Mouse (Mus musculus): ENCODE measurements around the gene Fam208a.

Gene Fam208a

DNA sequence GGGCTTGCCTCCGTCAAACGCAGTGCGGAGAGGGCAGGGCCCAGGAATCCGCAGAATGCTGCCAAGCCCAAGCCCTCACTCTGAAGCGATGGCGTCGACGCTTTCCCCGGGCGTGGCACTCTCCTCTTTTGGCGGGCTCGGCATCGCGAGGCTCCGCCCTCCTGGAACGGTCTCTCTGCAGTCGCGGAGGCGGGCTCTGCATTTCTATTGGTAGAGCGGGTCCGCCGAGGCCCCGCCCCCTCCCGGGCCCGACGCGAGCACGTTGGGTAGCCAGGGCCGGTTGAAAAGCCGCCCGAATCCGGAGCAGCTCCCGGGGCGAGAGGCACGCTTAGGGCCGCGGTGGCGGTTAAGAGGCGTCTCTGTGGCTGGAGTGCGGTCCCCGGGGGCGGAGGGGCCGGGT lies at the start of gene Fam208a:
Gene Fam208a, plus strand, starts transcription at position 262 of the 400 bp plus-strand sequence.
- DNase-seq (ENCODE audit: low read depth, low spot score): peak; percentile 99

DNA sequence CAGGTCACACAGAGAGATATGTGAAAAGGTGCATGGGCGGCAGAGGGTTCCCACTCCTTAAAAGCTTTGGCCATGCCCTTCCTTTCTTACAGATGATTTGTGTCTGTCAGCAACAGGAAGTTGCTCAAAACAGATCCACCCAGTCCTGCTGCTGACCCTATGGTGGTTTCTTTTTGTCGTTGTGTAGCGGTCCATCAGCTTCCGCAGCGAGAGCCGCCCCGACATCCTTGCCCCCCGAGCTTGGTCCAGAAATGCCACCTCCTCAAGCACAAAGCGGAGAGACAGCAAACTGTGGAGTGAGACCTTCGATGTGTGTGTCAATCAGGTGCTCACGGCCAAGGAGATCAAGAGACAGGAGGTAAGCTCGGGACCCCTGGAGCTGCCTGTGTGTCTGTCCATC lies 49.2 kb upstream of the Fam208a start:
- no peak for DNase-seq (ENCODE audit: low read depth, low spot score)

DNA sequence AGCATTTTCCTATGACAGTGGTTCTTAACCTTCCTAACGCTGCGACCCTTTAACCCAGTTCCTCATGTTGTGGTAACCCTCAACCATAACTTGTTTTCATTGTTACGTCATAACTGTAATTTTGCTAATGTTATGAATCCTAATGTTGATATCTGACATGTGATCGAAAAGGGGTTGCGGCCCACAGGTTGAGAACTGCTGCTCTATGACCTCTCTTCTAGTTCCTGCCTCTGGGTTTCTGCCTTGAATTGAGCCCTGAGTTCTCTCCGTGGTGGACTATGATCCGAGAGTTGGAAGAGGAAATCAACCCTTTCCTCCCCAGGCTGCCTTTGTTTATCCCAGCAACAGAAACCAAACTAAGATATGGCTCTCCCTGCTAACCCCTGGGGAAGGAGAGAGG lies 47.2 kb upstream of the Fam208a start:
- DNase-seq (ENCODE audit: low read depth, low spot score): no peak

DNA sequence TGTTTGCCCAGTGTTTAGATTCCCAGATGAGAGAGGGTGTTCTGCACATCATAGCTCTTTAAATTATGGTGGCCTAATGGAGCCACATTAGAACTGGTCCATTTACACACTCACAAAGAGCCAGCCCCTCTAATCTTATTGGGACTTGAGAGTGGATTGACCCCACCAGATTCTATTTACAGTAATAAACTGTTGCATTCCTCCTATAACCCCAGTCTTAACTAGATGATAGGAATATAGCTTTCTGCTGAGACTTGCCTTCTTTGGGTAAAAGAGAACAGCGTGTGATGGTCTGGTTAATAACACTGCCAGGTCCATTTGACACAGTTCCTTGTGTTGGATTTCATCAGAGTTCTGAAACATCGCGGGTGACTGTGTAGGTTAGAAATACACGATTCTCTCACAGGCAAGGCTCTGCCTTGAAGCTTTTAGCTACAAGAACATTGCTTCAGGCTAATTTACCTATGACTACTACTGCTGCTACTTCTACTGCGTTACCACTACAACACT lies 45.3 kb upstream of the Fam208a start:
- DNase-seq (ENCODE audit: low read depth, low spot score): no peak

DNA sequence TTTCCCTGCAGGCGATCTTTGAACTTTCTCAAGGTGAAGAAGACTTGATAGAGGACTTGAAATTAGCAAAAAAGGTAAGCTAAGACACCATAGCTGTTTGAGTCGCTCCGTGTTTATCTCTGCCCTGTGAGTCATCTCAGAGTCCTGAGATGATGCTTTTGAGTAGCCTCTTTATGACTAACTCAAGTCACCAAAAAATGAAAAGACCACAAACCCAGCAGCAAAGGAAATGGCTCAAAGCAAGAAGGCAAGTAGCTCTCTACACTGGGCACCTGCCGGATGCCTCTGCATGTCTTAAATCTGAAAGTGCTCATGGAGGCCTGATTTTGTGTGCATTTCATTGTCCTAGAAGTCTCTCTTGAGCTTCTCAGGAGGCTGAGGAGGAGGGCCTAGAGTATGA lies 44.5 kb upstream of the Fam208a start:
- DNase-seq (ENCODE audit: low read depth, low spot score): no peak

DNA sequence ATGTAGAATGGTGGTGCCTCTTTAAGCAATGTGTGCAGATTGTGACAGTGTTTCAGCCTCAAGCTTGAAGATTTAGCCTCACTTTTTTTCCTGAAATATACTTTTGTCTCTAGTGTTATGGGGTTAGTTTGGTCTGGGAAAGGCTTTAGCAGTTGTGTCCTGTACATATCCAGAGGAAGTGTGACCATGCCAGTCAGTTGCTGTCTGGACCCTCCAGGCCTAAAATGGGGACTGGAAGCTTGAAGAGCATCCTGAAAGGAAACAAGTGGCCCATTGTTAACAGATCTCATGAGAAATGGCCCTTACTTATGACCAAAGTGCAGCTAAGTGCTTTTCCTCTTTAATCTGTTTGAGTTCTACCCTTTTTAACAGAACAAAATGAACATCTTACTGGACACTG lies 40.0 kb upstream of the Fam208a start:
- DNase-seq (ENCODE audit: low read depth, low spot score): no peak

DNA sequence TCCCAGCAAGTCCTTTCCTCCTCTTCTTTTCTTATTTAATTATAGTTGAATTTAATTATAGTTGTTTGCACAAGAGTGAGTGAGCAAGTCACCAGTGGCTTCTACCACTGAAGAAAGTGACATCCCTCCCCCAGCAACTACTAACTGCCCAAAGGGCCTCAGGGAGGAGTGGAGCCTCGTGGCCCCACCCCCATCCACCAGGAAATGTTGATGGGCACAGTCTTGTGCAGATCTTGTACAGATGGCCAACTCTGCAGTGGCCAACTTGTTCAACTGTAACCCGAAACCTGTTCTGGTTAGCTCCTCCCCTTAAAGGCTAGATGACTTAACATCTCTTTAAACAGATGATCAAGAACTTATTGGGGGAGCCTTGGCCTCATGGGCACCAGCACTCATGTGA lies 38.9 kb upstream of the Fam208a start:
- DNase-seq (ENCODE audit: low read depth, low spot score): peak; percentile 26

DNA sequence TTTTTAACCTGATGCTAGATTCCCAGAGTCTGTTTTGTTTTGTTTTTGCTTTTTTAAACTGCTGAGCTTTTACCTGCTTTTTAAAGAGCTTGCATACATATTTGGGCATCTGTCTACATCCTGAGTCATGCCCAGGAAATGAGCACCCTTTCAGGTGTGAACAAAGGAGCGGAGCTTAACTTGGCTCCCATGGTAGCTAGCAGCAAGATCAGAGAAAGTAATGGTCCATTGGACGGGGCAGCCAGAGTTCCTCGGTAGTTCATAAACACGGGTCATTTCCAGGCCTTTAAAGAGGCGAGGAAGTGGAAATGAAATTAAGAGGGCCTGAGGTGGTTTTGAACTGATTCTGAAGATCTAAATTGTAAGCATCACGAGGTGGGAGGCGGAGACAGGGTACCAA lies 38.0 kb upstream of the Fam208a start:
- DNase-seq (ENCODE audit: low read depth, low spot score): no peak

DNA sequence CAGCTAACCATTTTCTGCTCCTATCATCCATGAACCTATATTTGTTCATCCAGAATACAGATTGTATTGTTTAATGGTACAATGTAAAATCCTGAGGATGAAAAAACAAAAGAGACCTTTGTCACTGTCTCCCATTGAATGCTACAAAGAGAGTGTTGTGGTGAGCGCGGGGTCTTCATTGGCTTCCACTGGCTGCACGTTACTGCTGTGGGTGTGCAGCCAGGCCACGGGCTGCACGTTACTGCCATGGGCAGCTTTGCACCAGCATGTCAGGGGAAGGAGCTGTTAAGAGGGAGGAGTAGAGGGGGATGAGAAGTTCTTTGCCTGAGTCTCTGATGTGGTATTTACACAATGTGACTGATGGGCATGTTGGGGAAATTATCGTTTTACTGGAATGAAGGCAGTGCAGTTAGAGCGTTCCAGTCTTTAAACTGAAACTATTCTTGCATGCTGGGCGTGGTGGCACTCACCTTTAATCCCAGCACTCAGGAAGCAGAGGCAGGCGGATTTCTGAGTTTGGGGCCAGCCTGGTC lies 36.8 kb upstream of the Fam208a start:
- DNase-seq (ENCODE audit: low read depth, low spot score): no peak

DNA sequence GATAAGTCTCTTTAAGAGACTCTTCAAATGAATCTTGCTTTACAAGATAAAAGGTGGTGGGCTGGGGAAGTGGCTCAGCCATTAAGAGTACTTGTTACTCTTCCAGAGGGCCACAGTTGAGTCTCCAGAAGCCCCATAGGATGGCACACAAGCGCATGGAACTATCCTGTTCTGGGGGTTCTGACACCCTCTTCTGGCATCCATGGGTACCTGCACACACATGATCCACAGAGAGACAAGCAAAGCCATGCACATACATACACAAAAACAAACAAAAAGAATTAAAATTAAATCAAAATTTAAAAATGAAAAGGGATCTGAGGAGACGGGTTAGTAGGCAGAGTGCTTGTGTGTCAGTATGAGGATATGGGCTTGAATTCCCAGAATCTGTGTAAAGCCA lies 36.0 kb upstream of the Fam208a start:
- DNase-seq (ENCODE audit: low read depth, low spot score): peak; percentile 39

DNA sequence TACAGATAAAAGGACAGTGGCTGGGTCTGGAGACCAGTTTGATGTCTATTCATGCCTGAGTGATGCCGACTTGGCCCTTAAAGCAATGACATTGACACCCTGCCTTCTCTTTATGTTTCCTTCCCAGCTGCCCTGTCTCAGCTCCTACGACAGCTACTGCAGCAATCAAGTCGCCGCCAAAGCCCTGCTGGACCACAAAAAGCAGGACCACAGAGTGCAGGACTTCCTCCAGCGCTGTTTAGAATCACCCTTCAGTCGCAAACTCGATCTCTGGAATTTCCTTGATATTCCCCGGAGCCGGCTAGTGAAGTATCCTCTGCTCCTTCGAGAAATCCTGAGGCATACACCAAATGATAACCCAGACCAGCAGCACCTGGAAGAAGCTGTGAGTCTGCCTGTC lies 34.8 kb upstream of the Fam208a start:
- DNase-seq (ENCODE audit: low read depth, low spot score): no peak

DNA sequence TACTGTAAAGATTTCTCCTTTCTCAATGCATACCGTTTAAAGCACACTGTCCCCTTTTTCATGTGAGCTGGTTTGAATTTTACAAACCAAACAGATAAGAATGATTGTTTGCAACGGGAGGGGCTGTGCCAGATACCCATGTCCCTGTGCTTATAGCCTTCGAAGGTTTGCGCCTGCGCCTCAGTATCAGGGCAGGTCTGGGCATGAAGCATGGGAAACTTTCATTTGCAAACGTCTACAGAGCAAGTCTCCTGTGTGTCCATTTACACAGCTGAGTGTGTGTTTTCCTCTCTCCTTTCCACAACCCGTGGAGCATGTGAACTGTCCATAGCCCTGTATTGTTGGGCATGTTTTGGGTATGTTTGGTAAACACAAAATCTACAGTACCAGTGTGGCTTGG lies 32.2 kb upstream of the Fam208a start:
- no peak for DNase-seq (ENCODE audit: low read depth, low spot score)

DNA sequence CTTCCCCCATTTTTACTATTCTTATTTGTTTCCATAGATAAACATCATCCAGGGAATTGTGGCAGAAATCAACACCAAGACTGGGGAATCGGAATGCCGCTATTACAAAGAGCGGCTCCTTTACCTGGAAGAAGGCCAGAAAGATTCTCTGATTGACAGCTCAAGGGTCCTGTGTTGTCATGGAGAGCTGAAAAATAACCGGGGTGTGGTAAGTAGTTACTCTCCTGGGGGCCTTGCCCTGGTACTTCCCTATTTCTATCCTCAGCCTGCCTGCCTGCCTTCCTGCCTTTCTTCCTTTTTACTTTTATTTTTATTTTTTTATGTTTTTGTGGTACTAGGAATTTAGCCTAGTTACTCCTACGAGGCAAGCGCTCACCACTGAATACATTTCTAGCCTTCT lies 31.1 kb upstream of the Fam208a start:
- no peak for DNase-seq (ENCODE audit: low read depth, low spot score)

DNA sequence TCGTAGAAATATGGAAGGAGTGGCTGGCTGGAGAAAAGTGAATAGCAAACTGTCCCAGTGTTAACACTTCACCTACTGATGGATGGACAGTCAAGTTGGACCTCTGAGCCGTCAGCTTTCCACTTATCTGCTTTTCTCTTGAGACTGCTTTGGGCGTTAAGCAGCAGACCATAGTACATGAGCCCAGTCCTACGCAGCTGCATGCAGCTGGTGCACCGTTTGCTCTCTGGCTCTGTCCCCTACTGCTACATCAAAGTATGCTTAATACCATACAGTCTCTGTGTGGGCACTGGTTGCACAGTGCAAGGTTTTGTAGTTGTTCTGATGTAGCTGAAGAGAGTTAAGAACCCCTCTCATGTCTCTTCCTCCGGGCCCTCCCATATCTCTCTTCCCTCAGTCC lies 28.1 kb upstream of the Fam208a start:
- DNase-seq (ENCODE audit: low read depth, low spot score): no peak

DNA sequence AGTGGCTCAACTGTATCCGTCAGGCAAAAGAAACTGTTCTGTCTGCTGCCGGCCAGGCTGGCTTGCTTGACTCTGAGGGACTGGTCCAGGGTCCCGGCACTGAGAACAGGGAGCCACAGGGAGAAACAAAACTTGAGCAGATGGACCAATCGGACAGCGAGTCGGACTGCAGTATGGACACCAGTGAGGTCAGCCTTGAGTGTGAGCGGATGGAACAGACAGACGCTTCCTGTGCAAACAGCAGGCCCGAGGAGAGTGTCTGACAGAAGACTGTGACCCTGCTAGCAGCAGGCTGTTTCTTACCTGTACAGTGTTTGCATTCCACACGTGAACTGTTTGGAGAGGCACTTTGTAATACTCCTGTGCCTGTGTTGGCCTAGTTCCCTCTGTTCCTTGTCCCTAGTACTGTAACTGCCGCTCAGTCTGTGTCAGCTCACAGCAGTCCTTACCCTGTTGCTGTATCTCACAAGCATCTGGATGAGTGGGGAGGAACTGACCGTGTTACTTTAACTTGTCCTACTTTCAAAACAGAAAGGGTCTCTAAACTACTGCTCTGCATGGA lies 26.8 kb upstream of the Fam208a start:
- no peak for DNase-seq (ENCODE audit: low read depth, low spot score)

DNA sequence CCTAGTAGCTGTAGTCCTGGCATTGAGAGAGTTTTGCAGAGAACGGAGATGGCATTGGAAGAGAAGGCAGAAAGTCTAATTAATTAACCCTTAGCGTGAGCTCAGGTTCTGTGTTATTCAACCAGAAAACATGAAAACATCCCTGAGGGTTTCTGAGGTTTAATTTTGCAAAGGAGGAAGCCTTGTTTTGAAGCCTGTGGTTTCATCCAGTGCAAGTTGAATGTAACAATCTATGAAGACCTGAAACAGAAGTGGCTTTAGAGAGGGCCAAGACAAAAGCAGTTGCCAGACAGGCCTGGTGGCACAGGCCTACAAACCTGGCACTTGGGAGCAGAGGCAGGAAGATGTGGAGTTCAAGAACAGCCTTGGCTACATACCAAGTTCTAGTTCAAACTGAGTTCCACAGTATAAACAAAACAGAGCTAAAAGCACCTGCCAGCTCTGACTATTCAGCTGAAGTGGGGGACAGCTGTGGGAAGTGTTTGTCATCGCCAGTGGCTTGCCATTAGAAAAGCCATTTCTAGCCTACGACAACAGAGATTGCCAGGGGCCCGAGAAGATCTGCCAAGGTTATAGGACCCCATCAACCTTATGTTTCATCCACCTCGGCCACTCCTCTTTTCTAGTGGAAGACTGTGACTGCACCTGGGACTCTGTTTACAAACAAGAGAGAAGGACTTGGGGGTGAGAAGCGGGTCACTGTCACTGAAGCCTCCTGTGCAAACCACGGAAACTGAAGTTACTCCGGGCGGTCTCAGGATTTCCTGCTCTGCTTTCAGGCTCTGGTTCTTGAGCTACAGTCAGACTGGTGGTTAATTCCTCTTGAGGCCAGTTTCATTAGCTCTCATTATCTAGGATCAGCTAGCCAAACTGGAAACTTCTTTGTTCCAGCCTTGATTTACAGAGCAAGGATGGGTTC lies 26.0 kb upstream of the Fam208a start:
- DNase-seq (ENCODE audit: low read depth, low spot score): no peak

DNA sequence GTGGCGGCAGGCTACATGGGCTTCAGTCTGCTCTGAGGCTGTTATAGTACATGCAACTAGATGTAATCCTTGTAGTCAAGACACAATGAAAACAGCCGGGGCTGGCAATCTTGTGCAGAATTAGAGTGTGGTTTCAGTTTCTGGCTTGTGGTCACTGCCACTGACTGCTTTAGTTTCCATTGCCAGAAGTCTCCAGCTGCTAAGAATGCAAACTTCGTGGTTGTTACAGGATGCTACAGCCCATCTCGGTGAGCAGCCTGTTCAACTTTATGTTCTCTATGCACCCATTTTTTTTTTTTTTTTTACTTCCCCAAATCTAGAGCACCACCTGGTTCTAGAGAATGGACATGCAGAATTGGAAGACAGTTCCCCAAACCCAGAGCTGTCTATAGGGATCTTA lies 23.2 kb upstream of the Fam208a start:
- no peak for DNase-seq (ENCODE audit: low read depth, low spot score)

DNA sequence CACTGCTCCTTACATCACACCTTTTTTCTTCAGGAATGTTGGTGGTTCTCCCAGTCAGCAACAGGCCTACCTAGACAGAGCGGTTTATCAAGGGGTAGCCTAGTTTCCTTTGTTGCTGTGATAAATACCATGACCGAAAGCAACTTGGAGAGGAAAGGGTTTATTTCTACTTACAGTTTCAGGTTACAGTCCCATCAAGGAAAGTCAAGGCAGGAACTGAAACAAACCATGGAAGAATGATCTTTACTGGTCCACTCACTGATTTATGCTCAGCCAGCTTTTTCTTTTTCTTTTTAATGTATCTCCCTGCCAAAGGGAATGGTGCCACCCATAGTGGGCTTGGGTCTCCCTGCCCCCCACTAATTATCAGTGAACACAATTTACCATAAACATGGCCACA lies 22.7 kb upstream of the Fam208a start:
- DNase-seq (ENCODE audit: low read depth, low spot score): no peak

DNA sequence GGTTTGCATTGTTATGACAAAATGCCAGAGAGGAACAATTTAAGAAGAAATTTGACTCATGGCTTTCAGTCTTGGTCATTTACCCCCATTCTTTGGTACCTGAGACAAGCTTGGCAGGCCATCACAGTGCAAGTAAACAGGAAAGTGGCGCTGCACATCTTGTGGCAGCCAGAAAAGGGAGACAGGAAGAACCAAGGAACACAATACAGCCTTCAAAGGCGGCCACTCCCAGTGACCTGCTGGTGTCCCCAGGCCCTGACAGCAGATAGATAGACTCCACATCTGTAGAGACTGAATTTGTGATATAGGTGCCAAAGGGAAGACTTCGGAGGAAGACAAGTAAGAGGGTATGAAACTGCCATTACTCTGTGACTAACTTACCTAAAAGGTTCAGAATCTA lies 20.4 kb upstream of the Fam208a start:
- DNase-seq (ENCODE audit: low read depth, low spot score): no peak

DNA sequence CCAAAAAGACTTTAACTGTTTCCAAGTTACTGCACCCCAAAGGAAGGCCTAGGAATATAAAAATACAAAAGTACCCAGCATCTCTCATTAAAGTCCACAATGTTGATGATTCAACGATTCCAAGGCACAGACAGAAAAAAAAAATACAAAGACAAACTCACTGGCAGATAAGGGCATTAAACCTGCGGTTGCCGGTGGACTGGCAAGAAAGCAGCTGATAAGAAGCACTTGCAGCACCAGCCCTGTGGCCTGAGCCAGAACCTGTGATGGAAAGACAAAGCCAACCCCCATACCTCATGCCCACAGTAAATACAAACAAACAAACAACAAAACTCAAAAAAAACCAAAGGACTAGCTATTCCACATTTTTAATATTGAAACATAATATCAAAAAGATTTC lies 19.0 kb upstream of the Fam208a start:
- no peak for DNase-seq (ENCODE audit: low read depth, low spot score)

DNA sequence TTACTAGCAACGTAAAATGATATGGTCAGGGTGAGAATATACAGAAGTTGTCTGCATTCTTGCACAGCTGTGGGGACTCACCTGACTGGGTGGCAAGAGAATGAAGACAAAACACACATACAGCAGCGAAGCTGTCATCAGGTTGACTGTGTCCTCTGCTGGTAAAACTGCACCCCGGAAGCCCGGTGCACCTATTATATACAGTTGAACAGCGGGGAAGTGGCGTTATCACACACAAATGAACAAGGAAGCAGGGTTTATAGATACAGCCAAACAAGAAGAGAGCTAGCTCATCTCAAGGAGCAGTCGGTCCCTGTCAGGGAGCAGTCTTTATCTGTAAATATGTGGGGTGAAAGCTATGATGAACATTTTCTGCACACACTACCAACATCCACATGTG lies 17.1 kb upstream of the Fam208a start:
- DNase-seq (ENCODE audit: low read depth, low spot score): no peak

DNA sequence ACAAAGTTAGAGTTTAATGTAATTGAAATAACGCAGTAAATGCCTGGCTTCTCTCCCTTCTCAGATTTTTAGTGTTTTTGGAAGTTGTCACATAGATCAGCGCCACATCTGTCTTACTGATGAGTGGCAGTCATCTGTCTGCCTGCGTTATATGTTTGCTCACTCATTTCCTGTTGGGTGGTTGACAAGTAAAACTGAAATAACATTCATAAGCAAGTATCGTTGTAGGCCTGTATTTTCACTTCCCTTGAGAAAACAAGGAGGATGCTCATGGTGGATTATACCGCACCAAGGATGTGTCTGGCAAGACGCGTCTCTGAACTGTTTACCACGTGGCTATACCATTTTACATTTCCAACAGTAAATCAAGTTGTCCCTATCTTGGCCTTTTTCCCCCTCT lies 15.9 kb upstream of the Fam208a start:
- no peak for DNase-seq (ENCODE audit: low read depth, low spot score)

DNA sequence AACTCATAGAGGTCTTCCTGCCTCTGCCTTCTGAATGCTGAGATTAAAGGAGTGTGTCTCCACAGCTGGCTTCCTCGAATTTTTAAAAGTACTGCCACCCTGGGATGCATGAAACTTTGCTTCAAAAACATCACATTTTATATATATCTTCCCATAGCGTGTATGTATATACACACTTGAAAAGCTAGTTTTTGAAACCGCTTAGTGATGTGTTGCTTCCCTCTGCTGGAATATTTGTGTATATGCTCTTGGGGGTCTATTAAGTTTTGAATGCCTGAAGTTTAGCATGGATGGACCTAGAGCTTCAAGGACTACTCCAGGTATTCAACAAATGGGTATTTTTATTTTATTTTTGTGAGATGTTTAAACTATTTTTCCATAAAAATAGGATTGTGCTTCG lies 14.7 kb upstream of the Fam208a start:
- DNase-seq (ENCODE audit: low read depth, low spot score): peak; percentile 43

Measured in ZHBTc4 (cell line).